ENCODE assay signal across 13 mouse cellular contexts in the genomic region with DNA sequence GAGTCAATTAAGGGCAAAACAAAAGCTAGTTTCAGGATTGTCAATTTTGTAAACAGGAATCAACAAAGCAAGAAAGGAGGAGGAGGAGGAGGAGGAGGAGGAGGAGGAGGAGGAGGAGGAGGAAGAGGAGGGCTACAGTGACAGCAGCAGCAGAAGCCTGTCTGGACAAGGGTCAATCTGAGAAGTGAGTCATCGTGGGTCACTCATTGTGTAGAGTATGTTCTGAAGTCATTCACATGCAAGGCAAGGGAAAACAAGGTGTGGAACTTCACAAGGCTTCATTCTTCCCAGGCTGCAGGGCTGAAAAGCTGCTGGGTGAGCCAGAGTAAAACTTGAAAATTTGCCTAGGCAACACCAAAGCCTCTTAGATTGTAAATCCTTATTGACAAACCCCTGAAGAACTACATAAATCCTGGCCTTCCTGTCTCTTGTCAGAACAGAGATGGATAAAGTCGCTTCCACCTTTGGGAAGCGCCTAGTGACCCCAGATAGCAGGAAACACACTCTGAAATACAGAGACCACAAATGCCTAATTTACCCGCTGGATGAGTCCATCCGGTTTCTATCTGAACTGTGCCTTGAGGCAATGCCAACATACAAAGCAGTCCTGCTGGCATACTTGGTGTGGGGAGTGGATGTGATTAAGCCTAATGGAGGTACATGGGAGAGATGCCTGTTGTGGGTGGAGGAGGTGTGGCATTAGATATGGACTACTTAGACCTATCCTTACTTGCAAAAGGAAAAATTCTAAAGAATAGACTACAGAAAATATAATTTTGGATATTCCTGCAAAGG.
DNase-seq lines count a peak whose midpoint lies in the region; ATAC-seq and TF ChIP-seq lines count a peak whose summit lies in the region.
"Had no signal": no experiment of that assay in that cellular context is flagged by ENCODE, and none has a peak within 500 bp of the region (broad histone marks: within the 10 kb centered on the region; RNA-seq: fewer than 3 reads in every experiment).

No protein-coding gene starts in this region.

- no peak overlapping the region for H3K4me3 ChIP-seq in cerebellum, adult 2 months (replicated peaks; ENCODE audit: insufficient read depth, low read depth, low read length)
- no peak overlapping the region for H3K4me3 ChIP-seq in hindbrain, postnatal 0 days (ENCODE audit: low read length)
- H3K4me3 ChIP-seq in hindbrain, embryonic 13.5 days, result no peak overlapping the region
- H3K4me3 ChIP-seq: embryonic facial prominence, embryonic 13.5 days; hindbrain, embryonic 10.5 days; neural tube, embryonic 13.5 days had no signal

- no peaks in the 10 kb centered on the region for H3K9me3 ChIP-seq in hindbrain, postnatal 0 days (ENCODE audit: low read length)
- no peaks in the 10 kb centered on the region for H3K9me3 ChIP-seq in hindbrain, embryonic 13.5 days
- H3K9me3 ChIP-seq: embryonic facial prominence, embryonic 13.5 days; hindbrain, embryonic 10.5 days; neural tube, embryonic 13.5 days had no signal

- H3K4me2 ChIP-seq in hindbrain, postnatal 0 days (ENCODE audit: low read depth, low read length), result no peak overlapping the region
- H3K4me2 ChIP-seq in hindbrain, embryonic 13.5 days, result no peak overlapping the region
- H3K4me2 ChIP-seq: embryonic facial prominence, embryonic 13.5 days; lung, embryonic 14.5 days; neural tube, embryonic 13.5 days had no signal

- no peak for TF ChIP-seq POLR2A in cerebellum, adult 2 months (IDR thresholded peaks at IDR 0.05; ENCODE audit: borderline replicate concordance, insufficient read depth, low read length)

- H3K27ac ChIP-seq in cerebellum, adult 2 months (ENCODE audit: insufficient read depth, low read length), result no peak overlapping the region
- H3K27ac ChIP-seq in hindbrain, postnatal 0 days, result peak overlapping the region; percentile 20; the same call in 1 of the 2 replicates
- H3K27ac ChIP-seq in hindbrain, embryonic 13.5 days, result no peak overlapping the region
- H3K27ac ChIP-seq: embryonic facial prominence, embryonic 13.5 days; hindbrain, embryonic 10.5 days; neural tube, embryonic 13.5 days had no signal

- 55% methylated on average over 5 of the region's 5 CpGs for WGBS in cerebellum, adult 2 months
- 52% methylated on average over 5 of the region's 5 CpGs for WGBS in hindbrain, postnatal 0 days
- WGBS in hindbrain, embryonic 13.5 days, result 61% methylated on average over 5 of the region's 5 CpGs

- H3K9ac ChIP-seq in hindbrain, postnatal 0 days (replicated peaks; ENCODE audit: low read length), result no peak overlapping the region
- H3K9ac ChIP-seq in hindbrain, embryonic 13.5 days, result no peak overlapping the region
- H3K9ac ChIP-seq: embryonic facial prominence, embryonic 13.5 days; lung, embryonic 14.5 days; neural tube, embryonic 13.5 days had no signal

- no peaks in the 10 kb centered on the region for H3K27me3 ChIP-seq in cerebellum, adult 2 months (ENCODE audit: control insufficient read depth, insufficient read depth, low read length)
- no peaks in the 10 kb centered on the region for H3K27me3 ChIP-seq in hindbrain, postnatal 0 days (ENCODE audit: insufficient read depth, low read length)
- H3K27me3 ChIP-seq in hindbrain, embryonic 13.5 days, result no peaks in the 10 kb centered on the region
- H3K27me3 ChIP-seq: embryonic facial prominence, embryonic 13.5 days; neural tube, embryonic 13.5 days had no signal

- H3K4me1 ChIP-seq in cerebellum, adult 2 months (ENCODE audit: control insufficient read depth, insufficient read depth, low read length), result no peaks in the 10 kb centered on the region; the same call in none of the 2 replicates
- no peaks in the 10 kb centered on the region for H3K4me1 ChIP-seq in hindbrain, postnatal 0 days (ENCODE audit: insufficient read depth, low read length)
- H3K4me1 ChIP-seq in hindbrain, embryonic 13.5 days (replicated peaks), result no peaks in the 10 kb centered on the region
- H3K4me1 ChIP-seq: embryonic facial prominence, embryonic 13.5 days had no signal

- no peak for ATAC-seq in hindbrain, postnatal 0 days
- no peak for ATAC-seq in hindbrain, embryonic 13.5 days (ENCODE audit: low FRiP score)

- peak; percentile 12 to 28 for DNase-seq in cerebellum, adult 2 months
- no peak for DNase-seq in cerebellum, adult 18-20 months
- peak; percentile 6 for DNase-seq in hindbrain, postnatal 0 days (ENCODE audit: low spot score)
- DNase-seq in urinary bladder, adult 18-20 months (ENCODE audit: low spot score in 2 of 2), result peak; percentile 17 to 39
- no peak for DNase-seq in urinary bladder, postnatal 10 days (ENCODE audit: low spot score)
- DNase-seq in left cerebral cortex, adult 9 months (ENCODE audit: low spot score in 2 of 2), result no peak
- DNase-seq in testis, postnatal 14 days (ENCODE audit: low spot score), result no peak
- DNase-seq: adrenal gland, adult 8-10 months; lung, embryonic 14.5 days had no signal

- no peak for TF ChIP-seq CTCF in cerebellum, adult 2 months (IDR thresholded peaks at IDR 0.05; ENCODE audit: borderline replicate concordance, insufficient read depth, low read depth, low read length)
- no peak for TF ChIP-seq CTCF in hindbrain, postnatal 0 days (IDR thresholded peaks at IDR 0.05; ENCODE audit: low read depth)

- no peaks in the 10 kb centered on the region for H3K36me3 ChIP-seq in hindbrain, postnatal 0 days (ENCODE audit: insufficient read depth, low read length)
- no peaks in the 10 kb centered on the region for H3K36me3 ChIP-seq in hindbrain, embryonic 13.5 days
- H3K36me3 ChIP-seq: embryonic facial prominence, embryonic 13.5 days; hindbrain, embryonic 10.5 days; neural tube, embryonic 13.5 days had no signal

Comparison
In these comparisons a context has a peak if more than half of its experiments do, and no peak if none do; other contexts are left out.
1. DNase-seq: peak in cerebellum, adult 2 months (2 of 2), hindbrain, postnatal 0 days (single experiment) and urinary bladder, adult 18-20 months (2 of 2); none in cerebellum, adult 18-20 months (0 of 2), urinary bladder, postnatal 10 days (single experiment), left cerebral cortex, adult 9 months (0 of 2) and testis, postnatal 14 days (single experiment).